Mouse (Mus musculus) 3134 (cell line): ENCODE measurements around the gene Gm6370.
"Not testable (repeated sequence)": the region's sequence is repeated elsewhere in the genome, so short reads cannot be mapped to it uniquely, and the experiment has no call there.

Source experiments
- DNase-seq: peaks from one replicate; pipeline ENCODE4 v3.0.0-alpha.2; 2011; ENCODE audit warnings: low spot score; ENCODE audit not compliant: insufficient read length; ENCODE audit errors: extremely low read depth

The Gm6370 gene

DNA sequence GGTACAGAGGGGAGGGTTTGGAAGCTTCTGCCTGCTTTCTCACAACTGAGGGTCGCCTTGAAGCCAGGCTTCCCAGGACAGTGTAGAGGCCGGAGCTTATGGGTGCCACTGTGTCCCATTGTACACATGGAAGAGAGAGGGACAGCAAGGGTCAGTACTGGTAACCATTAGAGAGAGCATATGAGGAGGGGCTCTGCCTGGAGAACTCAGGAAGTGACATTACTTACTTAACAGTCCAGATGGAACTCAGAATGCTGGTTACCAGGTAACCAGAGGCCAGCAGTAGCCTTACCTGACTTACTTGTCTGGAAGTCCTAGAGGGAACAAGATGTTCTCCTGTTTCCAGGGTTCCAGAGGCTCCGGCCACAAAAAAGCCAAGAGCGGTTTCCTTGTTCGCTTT, at the start of gene Gm6370:
Gm6370 (plus strand) TSS at position 301 of the 400 bp plus-strand sequence.
- DNase-seq: not testable (repeated sequence)

DNA sequence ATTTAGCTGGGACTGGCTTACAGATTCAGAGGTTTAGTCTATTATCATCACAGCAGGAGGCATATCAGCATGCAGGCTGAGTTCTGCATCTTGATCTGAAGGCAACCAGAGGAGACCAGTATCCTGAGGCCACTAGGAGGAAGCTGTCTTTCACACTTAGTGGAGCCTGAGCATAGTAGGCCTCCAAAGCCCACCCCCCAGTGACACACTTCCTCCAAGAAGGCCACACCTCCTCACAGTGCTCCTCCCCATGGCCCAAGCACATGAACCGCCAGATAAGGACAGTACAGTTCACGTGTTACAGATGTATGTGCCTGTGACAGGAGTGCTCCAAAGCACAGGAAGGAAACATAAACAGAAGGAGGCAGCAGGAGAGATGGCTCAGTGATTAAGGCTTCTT, 48.4 kb upstream of the Gm6370 start:
- DNase-seq: no peak

DNA sequence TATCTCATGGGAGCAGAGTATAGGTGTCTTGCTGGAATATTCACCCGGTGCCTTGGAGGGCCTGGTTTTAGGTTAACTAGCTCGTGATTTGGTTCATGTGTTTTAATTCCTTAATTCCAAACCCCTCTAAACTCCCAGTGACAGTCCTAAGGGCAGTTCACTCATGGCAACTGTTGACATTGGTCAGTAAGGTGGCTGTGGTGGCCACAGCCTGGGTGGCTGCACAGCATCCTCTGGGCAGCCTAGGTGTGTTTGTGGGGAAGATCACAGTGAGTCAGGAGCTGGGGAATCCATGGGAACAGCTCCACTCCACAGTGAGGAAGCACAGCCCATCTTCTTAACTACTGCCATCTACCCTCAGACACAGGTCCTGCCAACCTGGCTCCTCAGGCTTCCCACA, 44.5 kb upstream of the Gm6370 start:
- no peak for DNase-seq

DNA sequence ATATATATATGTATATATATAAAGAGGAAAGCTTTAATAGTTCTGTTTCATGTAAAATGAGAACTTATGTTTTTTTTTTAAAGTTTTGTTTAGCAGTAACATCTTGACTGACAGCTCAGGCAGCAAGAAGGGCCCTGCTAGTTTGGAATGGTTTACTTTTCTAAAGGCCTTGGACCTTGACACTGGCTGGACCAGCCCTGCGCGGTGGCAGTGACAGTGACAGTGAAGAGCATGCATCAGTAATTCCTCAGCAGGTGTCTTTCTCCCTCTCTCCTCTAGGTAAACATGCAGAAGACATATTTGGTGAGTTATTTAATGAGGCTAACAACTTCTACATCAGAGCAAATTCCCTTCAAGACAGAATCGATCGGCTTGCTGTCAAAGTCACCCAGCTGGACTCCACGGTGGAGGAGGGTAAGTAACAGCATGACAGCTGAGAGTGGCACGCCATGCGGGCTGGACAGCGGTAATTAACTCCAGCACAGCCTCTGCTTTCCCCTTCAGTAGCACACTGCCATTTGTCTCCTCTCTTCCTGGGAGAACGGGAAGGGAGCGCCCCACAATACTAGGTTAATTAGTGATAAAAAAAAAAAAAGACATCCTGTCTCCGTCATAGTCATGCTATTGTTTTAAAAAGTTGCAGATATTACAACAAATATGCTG, 39.4 kb upstream of the Gm6370 start:
- DNase-seq: no peak

DNA sequence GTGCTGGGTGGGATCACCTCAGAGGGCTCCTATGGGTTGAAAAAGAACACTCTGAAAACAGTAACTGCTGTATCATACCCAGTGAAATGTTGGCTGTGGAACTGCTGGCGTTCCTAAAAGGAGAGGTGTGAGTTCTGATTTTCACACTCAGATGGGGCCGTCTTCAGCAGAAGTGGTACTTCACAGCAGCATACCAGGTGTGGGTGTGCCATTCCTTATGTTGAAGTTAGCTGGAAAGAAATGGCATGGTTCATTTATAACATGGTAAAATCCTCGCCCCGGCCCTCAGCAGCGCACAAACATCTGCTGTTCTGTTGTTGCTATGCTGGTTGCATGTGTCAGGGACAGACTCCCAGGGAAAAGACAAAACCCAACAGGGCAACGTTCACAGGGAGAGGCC, 37.6 kb upstream of the Gm6370 start:
- DNase-seq: no peak

DNA sequence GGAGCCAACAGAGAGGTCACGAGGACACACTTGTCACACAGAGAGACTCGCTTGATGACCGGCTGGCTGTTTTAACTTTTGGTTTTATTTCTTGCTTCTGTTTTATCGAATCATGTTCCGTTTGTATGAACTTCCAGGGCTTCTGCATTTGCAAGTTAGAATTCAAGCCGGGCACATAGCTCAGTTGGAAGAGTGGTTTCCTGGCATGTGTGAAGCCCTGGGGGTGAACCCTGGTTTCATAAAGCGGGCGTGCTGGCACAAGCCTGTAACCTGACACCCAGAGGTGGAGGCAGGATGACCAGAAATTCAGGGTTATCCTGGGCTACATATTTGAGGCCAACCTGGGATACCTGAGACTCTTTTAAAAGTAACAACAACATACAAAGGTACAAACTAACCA, 29.6 kb upstream of the Gm6370 start:
- no peak for DNase-seq

DNA sequence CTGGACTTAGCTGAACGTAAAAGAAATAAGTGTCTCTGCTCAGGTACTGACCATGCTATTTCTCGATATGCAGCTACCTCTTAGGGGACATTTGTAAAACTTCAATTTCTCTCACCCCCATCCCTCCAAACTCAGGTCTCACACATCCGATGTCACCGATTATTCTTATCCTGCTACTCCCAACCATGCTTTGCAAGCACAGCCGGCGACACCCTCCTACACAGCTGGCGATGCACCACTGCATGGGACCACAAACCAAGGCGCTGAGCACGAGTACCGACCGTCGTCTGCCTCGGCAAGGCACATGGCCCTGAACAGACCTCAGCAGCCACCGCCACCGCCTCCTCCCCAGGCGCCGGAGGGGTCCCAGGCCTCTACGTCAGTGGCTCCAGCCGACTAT, 24.5 kb upstream of the Gm6370 start:
- DNase-seq: no peak

DNA sequence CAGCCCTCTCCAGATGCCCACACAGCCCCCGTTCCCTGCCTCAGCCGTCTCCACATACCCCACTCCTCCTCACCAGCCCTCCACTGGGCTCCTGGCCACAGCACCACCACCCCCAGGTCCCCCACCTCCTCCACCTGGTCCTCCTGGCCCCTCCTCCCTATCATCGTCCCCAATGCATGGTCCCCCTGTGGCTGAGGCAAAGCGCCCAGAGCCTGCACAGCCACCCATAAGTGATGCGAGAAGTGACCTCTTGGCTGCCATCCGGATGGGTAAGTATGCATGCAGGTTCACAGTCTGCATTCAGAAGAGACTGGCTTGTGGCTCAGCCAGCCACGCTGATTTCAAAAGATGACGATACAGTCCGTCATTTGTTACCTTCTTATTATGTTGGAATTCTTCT, 22.9 kb upstream of the Gm6370 start:
- DNase-seq: no peak

DNA sequence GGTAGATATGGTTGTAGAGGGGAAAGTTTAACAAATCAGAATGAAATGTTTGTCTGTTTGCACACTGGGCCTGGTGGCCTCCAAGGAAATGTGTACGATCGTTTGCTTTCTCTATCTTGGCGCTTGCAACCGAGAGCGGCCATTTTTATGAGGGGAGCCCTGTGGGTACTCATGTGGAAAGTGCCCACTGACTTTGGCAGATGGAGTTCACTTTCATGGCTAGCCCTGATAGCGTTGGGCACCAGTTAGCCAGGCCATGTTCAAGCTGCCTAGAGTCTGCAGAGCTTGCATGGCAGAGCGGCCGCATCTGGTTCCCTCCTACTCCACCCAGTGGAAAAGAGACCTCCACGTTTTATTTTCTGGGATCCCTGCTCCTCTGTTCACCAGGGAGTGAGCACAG, 20.3 kb upstream of the Gm6370 start:
- no peak for DNase-seq

DNA sequence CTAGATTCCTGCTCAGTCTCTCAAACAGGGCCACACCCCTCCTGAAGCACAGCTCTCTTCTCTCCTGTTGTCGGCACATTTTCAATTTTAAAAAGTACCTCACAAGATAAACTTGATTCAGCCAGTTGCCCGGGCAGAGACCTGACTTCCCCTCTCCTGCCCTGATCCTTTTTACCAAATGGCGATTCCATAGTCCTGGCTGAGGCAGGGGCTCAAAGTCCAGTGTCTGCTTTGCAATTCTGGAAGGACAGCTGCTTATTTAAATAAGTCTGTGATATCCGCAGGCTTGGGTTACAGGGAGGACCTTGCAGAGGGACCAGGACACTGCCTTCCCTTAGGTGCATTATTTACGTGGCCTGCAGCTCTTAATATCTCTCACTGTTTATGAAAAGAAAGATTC, 19.9 kb upstream of the Gm6370 start:
- no peak for DNase-seq

DNA sequence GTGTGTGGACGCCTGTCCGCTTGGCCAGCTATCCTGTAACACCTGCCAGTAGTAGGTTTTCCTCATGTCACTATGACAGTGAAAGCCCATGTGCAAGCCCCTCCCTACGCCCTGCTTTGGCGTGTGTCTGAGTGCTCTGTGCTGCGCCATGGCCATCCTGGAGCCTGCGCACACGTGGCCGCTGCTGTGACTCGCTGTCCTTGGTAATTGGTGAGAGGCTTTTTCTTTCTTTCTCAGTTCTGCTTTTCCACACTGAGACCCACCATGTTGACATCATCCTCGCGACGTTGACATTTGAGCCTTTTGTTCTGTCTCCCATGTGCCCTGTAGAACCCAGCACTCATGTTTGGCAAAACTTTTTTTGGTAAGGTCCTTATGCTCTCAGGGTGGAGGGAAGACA, 19.3 kb upstream of the Gm6370 start:
- DNase-seq: no peak

DNA sequence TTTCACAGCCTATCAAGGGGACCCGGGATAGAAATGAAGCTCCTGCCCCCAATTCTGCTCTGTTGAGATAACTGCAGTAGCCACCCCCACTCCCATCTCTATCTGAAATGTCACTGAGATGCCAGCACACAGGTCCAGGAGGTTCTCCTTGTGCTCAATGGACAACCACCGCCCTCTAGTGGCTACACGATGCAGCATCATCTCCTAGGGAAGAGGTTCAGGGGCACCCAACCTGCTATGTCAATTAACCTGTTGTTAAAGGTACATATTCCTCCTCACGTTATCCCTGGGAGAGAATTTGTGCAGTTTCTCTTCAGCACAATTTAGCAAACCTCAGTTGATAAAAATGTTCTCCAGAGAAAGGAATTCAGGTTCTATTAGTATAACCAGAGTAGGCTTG, 11.6 kb upstream of the Gm6370 start:
- DNase-seq: not testable (repeated sequence)

DNA sequence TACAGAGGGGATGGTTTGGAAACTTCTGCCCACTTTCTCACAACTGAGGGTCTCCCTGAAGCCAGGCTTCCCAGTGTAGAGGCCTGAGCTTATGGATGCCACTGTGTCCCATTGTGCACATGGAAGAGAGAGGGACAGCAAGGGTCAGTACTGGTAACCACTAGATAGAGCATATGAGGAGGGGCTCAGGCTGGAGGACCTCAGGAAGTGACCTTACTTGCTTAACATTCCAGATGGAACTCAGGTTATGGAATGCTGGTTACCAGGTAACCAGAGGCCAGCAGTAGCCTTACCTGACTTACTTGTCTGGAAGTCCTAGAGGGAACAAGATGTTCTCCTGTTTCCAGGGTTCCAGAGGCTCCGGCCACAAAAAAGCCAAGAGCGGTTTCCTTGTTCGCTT, 9.5 kb upstream of the Gm6370 start, which contains the start of gene Gm6408:
Gm6408 (plus strand) TSS at position 301 of the 400 bp plus-strand sequence.
- DNase-seq: not testable (repeated sequence)

DNA sequence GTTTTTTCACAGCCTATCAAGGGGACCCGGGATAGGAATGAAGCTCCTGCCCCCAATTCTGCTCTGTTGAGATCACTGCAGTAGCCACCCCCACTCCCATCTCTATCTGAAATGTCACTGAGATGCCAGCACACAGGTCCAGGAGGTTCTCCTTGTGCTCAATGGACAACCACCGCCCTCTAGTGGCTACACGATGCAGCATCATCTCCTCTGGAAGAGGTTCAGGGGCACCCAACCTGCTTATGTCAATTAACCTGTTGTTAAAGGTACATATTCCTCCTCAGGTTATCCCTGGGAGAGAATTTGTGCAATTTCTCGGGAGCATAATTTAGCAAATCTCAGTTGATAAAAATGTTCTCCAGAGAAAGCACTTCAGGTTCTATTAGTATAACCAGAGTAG, 2.2 kb upstream of the Gm6370 start:
- not testable (repeated sequence) for DNase-seq

DNA sequence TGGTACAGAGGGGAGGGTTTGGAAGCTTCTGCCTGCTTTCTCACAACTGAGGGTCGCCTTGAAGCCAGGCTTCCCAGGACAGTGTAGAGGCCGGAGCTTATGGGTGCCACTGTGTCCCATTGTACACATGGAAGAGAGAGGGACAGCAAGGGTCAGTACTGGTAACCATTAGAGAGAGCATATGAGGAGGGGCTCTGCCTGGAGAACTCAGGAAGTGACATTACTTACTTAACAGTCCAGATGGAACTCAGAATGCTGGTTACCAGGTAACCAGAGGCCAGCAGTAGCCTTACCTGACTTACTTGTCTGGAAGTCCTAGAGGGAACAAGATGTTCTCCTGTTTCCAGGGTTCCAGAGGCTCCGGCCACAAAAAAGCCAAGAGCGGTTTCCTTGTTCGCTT, 10.9 kb downstream of the Gm6370 start, which contains the start of gene 4930449I24Rik:
4930449I24Rik (plus strand) TSS at position 301 of the 400 bp plus-strand sequence.
- DNase-seq: not testable (repeated sequence)

DNA sequence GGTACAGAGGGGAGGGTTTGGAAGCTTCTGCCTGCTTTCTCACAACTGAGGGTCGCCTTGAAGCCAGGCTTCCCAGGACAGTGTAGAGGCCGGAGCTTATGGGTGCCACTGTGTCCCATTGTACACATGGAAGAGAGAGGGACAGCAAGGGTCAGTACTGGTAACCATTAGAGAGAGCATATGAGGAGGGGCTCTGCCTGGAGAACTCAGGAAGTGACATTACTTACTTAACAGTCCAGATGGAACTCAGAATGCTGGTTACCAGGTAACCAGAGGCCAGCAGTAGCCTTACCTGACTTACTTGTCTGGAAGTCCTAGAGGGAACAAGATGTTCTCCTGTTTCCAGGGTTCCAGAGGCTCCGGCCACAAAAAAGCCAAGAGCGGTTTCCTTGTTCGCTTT, 22.7 kb downstream of the Gm6370 start, which contains the start of gene Gm3402:
Gm3402 (plus strand) TSS at position 301 of the 400 bp plus-strand sequence.
- not testable (repeated sequence) for DNase-seq

DNA sequence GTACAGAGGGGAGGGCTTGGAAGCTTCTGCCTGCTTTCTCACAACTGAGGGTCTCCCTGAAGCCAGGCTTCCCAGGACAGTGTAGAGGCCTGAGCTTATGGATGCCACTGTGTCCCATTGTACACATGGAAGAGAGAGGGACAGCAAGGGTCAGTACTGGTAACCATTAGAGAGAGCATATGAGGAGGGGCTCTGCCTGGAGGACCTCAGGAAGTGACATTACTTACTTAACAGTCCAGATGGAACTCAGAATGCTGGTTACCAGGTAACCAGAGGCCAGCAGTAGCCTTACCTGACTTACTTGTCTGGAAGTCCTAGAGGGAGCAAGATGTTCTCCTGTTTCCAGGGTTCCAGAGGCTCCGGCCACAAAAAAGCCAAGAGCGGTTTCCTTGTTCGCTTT, 34.3 kb downstream of the Gm6370 start, which contains the start of gene Gm3404:
Gm3404 (plus strand) TSS at position 301 of the 400 bp plus-strand sequence.
- not testable (repeated sequence) for DNase-seq

DNA sequence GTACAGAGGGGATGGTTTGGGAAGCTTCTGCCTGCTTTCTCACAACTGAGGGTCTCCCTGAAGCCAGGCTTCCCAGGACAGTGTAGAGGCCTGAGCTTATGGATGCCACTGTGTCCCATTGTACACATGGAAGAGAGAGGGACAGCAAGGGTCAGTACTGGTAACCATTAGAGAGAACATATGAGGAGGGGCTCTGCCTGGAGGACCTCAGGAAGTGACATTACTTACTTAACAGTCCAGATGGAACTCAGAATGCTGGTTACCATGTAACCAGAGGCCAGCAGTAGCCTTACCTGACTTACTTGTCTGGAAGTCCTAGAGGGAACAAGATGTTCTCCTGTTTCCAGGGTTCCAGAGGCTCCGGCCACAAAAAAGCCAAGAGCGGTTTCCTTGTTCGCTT, 46.2 kb downstream of the Gm6370 start, which contains the start of gene Gm3409:
Gm3409 (plus strand) TSS at position 301 of the 400 bp plus-strand sequence.
- not testable (repeated sequence) for DNase-seq
